Mouse (Mus musculus): ENCODE data around the gene Sun5. TPM values are rescaled to one million over a fixed set of nuclear protein-coding genes. Genes with fewer than 3 reads are reported as not detected.

Sun5 gene
- total and polyA plus RNA-seq, 3 experiments, result 0.30 TPM; not detected in 2

GRCm38 (mm10) chr2:153850351-153851029 is 20.4 kb downstream of the Sun5 start:
- no peak for TF ChIP-seq POLR2A (IDR thresholded peaks at IDR 0.05; ENCODE audit: low read depth, low read length)
- peak; percentile 32 for TF ChIP-seq RAD21 (IDR thresholded peaks at IDR 0.05; ENCODE audit: low read depth, low read length)
- peak; percentile 16 to 40; a peak in 2 of 4 replicates for TF ChIP-seq CTCF (conservative IDR thresholded peaks at IDR 0.05 in 1 of 2, IDR thresholded peaks at IDR 0.05 in 1 of 2; ENCODE audit: low read depth in 2 of 2, low read length in 2 of 2)
- Histone ChIP-seq H3K27ac (ENCODE audit: insufficient read depth, low read depth) (no peak overlapping the region), H3K79me2 (replicated peaks; ENCODE audit: control insufficient read depth, extremely low read depth, insufficient read depth, poor library complexity, severe bottlenecking) (no peaks in the 10 kb centered on the region), H3K4me1 (ENCODE audit: control insufficient read depth in 1 of 2, insufficient read depth in 2 of 2) (no peaks in the 10 kb centered on the region), H3K9ac (ENCODE audit: insufficient read depth, low read depth) (no peak overlapping the region), H3K36me3 (replicated peaks in 1 of 2; ENCODE audit: control insufficient read depth in 1 of 2, insufficient read depth in 1 of 2, low read length in 1 of 2) (no peaks in the 10 kb centered on the region), H3K4me2 (ENCODE audit: insufficient read depth, low read depth, poor library complexity, severe bottlenecking) (no peak overlapping the region), H3K4me3 (replicated peaks in 1 of 3; ENCODE audit: low read depth in 2 of 3, low read length in 2 of 3, poor library complexity in 1 of 3) (no peak overlapping the region), H3K9me3 (replicated peaks; ENCODE audit: low read length) (peaks cover 12% of the 10 kb centered on the region), H3K27me3 (replicated peaks) (peaks cover 81% of the 10 kb centered on the region)
- in situ Hi-C loops (cut with MboI; ENCODE audit: low pct_ligation_motif_present, low pct_unique_long_range_greater_than_20kb, low sequenced_read_pairs), result no loop called here
- DNase-seq (ENCODE audit: extremely low read depth), result peak; percentile 30
- dilution Hi-C loops (cut with MboI; ENCODE audit: extremely low pct_ligation_motif_present, extremely low pct_unique_long_range_greater_than_20kb, low sequenced_read_pairs), result no loop called here

- no peaks in the 10 kb centered on the region for H3K36me3 ChIP-seq (replicated peaks in 1 of 2; ENCODE audit: control insufficient read depth in 1 of 2, insufficient read depth in 1 of 2, low read length in 1 of 2)
- no peaks in the 10 kb centered on the region for H3K79me2 ChIP-seq (replicated peaks; ENCODE audit: control insufficient read depth, extremely low read depth, insufficient read depth, poor library complexity, severe bottlenecking)
- H3K9ac ChIP-seq (ENCODE audit: insufficient read depth, low read depth), result no peak overlapping the region
- H3K4me2 ChIP-seq (ENCODE audit: insufficient read depth, low read depth, poor library complexity, severe bottlenecking), result no peak overlapping the region
- H3K9me3 ChIP-seq (replicated peaks; ENCODE audit: low read length), result peaks cover 12% of the 10 kb centered on the region
- peaks cover 80% of the 10 kb centered on the region for H3K27me3 ChIP-seq (replicated peaks)
- in situ Hi-C loops (cut with MboI; ENCODE audit: low pct_ligation_motif_present, low pct_unique_long_range_greater_than_20kb, low sequenced_read_pairs), result no loop called here
- no peak overlapping the region for H3K4me3 ChIP-seq (replicated peaks in 1 of 3; ENCODE audit: low read depth in 2 of 3, low read length in 2 of 3, poor library complexity in 1 of 3)
- TF ChIP-seq USF2 (conservative IDR thresholded peaks at IDR 0.05; ENCODE audit: low read depth, low read length) (no peak), TCF12 (IDR thresholded peaks at IDR 0.05; ENCODE audit: low read depth, low read length) (no peak), POLR2AphosphoS2 (IDR thresholded peaks at IDR 0.05; ENCODE audit: low read depth, low read length) (no peak), ETS1 (conservative IDR thresholded peaks at IDR 0.05; ENCODE audit: low read depth, low read length) (no peak), PAX5 (IDR thresholded peaks at IDR 0.05; ENCODE audit: low read length) (no peak), BHLHE40 (IDR thresholded peaks at IDR 0.05; ENCODE audit: low read depth, low read length) (no peak), UBTF (IDR thresholded peaks at IDR 0.05; ENCODE audit: low read depth, low read length) (no peak), CHD2 (IDR thresholded peaks at IDR 0.05; ENCODE audit: low read length) (no peak), IRF4 (IDR thresholded peaks at IDR 0.05; ENCODE audit: low read depth, low read length) (no peak), POLR2A (IDR thresholded peaks at IDR 0.05; ENCODE audit: low read depth, low read length) (no peak), NRF1 (IDR thresholded peaks at IDR 0.05; ENCODE audit: low read depth, low read length) (no peak), JUND (conservative IDR thresholded peaks at IDR 0.05; ENCODE audit: low read depth, low read length) (no peak), ZC3H11A (IDR thresholded peaks at IDR 0.05; ENCODE audit: low read depth, low read length) (no peak), NELFE (IDR thresholded peaks at IDR 0.05; ENCODE audit: low read depth, low read length) (no peak), USF1 (IDR thresholded peaks at IDR 0.05; ENCODE audit: low read depth, low read length) (no peak), SMC3 (IDR thresholded peaks at IDR 0.05; ENCODE audit: low read depth, low read length) (no peak), ZMIZ1 (IDR thresholded peaks at IDR 0.05; ENCODE audit: low read depth, low read length) (no peak), SIN3A (IDR thresholded peaks at IDR 0.05; ENCODE audit: low read length) (no peak), CHD1 (IDR thresholded peaks at IDR 0.05; ENCODE audit: low read depth, low read length) (no peak), JUN (IDR thresholded peaks at IDR 0.05; ENCODE audit: insufficient read depth, low read depth, low read length) (no peak)
- dilution Hi-C loops (cut with MboI; ENCODE audit: extremely low pct_ligation_motif_present, extremely low pct_unique_long_range_greater_than_20kb, low sequenced_read_pairs), result no loop called here
- H3K4me1 ChIP-seq (ENCODE audit: control insufficient read depth in 1 of 2, insufficient read depth in 2 of 2), result no peaks in the 10 kb centered on the region
- no peak for DNase-seq (ENCODE audit: extremely low read depth)
- no peak overlapping the region for H3K27ac ChIP-seq (ENCODE audit: insufficient read depth, low read depth)
Observed at GRCm38 (mm10) chr2:153848389-153848788, 22.5 kb downstream of the Sun5 start.
